Mouse (Mus musculus) midbrain, embryonic 11.5 days (tissue): ENCODE measurements at regions not wholly inside any gene's neighbourhood (a gene's known extent, or its start where the extent isn't known, plus 50 kb on each side); places are given as distances from the start of the nearest gene placed in this dataset.

Source experiments
- ATAC-seq: fragments of 200-750 bp; cut with Nextera tagmentation; 2 replicates; pipeline ENCODE4 v1.8.0; 2017; ENCODE audit warnings: moderate TSS enrichment, moderate library complexity; ENCODE audit not compliant: low FRiP score
- DNase-seq: peaks from one replicate; pipeline ENCODE4 v3.0.0; 2015; ENCODE audit warnings: low spot score; ENCODE audit errors: missing footprints
- H3K27ac ChIP-seq: fragments of 300-500 bp; sonication (generic); 2 replicates; pipeline ENCODE4 v1.5.1; 2014; ENCODE audit warnings: low read depth, low read length
- H3K27me3 ChIP-seq: fragments of 300-500 bp; sonication (generic); 2 replicates; pipeline ENCODE4 v1.6.1; 2014; ENCODE audit warnings: mild to moderate bottlenecking, low read length, moderate library complexity, mixed read lengths; ENCODE audit not compliant: control insufficient read depth, insufficient read depth
- H3K36me3 ChIP-seq: fragments of 300-500 bp; sonication (generic); 2 replicates; pipeline ENCODE4 v1.6.1; 2014; ENCODE audit warnings: mild to moderate bottlenecking, low read length, moderate library complexity, mixed read lengths; ENCODE audit not compliant: control insufficient read depth, insufficient read depth
- H3K4me1 ChIP-seq: fragments of 300-500 bp; sonication (generic); 2 replicates; pipeline ENCODE4 v1.6.1; 2014; ENCODE audit warnings: low read length; ENCODE audit not compliant: control insufficient read depth, insufficient read depth
- H3K4me2 ChIP-seq: fragments of 300-500 bp; sonication (generic); 2 replicates; pipeline ENCODE4 v1.6.1; 2014; ENCODE audit warnings: mild to moderate bottlenecking, moderate library complexity
- H3K4me3 ChIP-seq: fragments of 300-500 bp; sonication (generic); 2 replicates; pipeline ENCODE4 v1.5.1; 2014; ENCODE audit warnings: low read depth, low read length
- H3K9ac ChIP-seq: fragments of 300-500 bp; sonication (generic); 2 replicates; pipeline ENCODE4 v1.6.1; 2014; ENCODE audit warnings: low read length
- H3K9me3 ChIP-seq: fragments of 300-500 bp; sonication (generic); 2 replicates; pipeline ENCODE4 v1.6.1; 2016; ENCODE audit warnings: low read length; ENCODE audit not compliant: control insufficient read depth
- WGBS: fragments of 180-500 bp; shearing (Covaris S2); extraction: QIAGEN DNeasy Blood & Tissue Kit; methylation state at CpG from one replicate; pipeline ENCODE4 v1.1.7; 2014; 5-methylcytosine and 5-hydroxymethylcytosine counted together

GRCm38 (mm10) chr7:113688231-113688669 lies 77.5 kb upstream of the Spon1 start:
- Histone ChIP-seq H3K27me3 (no peaks in the 10 kb centered on the region), H3K36me3 (no peaks in the 10 kb centered on the region), H3K27ac (no peak overlapping the region), H3K9me3 (no peaks in the 10 kb centered on the region), H3K4me3 (no peak overlapping the region), H3K4me2 (no peak overlapping the region), H3K4me1 (no peaks in the 10 kb centered on the region; the same call in 1 of the 2 replicates), H3K9ac (no peak overlapping the region)
- 56% methylated on average over 8 of the region's 8 CpGs for WGBS
- ATAC-seq (peak; percentile 92), DNase-seq (no peak)

- ATAC-seq (no peak), DNase-seq (peak; percentile 83)
- H3K9ac ChIP-seq = no peak overlapping the region
- H3K4me2 ChIP-seq = no peak overlapping the region
- no peak overlapping the region for H3K27ac ChIP-seq
- no peak overlapping the region for H3K4me3 ChIP-seq
- H3K4me1 ChIP-seq = no peaks in the 10 kb centered on the region; the same call in 1 of the 2 replicates
- H3K9me3 ChIP-seq = no peaks in the 10 kb centered on the region
- WGBS = 84% methylated on average over 1 of the region's 1 CpGs
- no peaks in the 10 kb centered on the region for H3K27me3 ChIP-seq
- H3K36me3 ChIP-seq = no peaks in the 10 kb centered on the region
Observed at GRCm38 (mm10) chr7:113688717-113689116, 77.1 kb upstream of the Spon1 start.

- Histone ChIP-seq H3K4me2 (no peak overlapping the region), H3K36me3 (no peaks in the 10 kb centered on the region), H3K4me1 (no peaks in the 10 kb centered on the region; the same call in 1 of the 2 replicates), H3K9me3 (no peaks in the 10 kb centered on the region), H3K9ac (no peak overlapping the region), H3K27ac (no peak overlapping the region), H3K27me3 (no peaks in the 10 kb centered on the region), H3K4me3 (no peak overlapping the region)
- peak; percentile 72 for DNase-seq
- no peak for ATAC-seq
- 70% methylated on average over 2 of the region's 2 CpGs for WGBS
Observed at GRCm38 (mm10) chr7:113689131-113689530, 76.7 kb upstream of the Spon1 start.

GRCm38 (mm10) chr7:113691756-113692155 lies 74.0 kb upstream of the Spon1 start:
- Histone ChIP-seq H3K4me1 (no peaks in the 10 kb centered on the region; the same call in 1 of the 2 replicates), H3K36me3 (no peaks in the 10 kb centered on the region), H3K9ac (no peak overlapping the region), H3K4me3 (no peak overlapping the region), H3K9me3 (no peaks in the 10 kb centered on the region), H3K4me2 (no peak overlapping the region), H3K27ac (no peak overlapping the region), H3K27me3 (no peaks in the 10 kb centered on the region)
- WGBS = 55% methylated on average over 2 of the region's 2 CpGs
- ATAC-seq (no peak), DNase-seq (no peak)

- Histone ChIP-seq H3K4me2 (no peak overlapping the region), H3K4me1 (no peaks in the 10 kb centered on the region; the same call in 1 of the 2 replicates), H3K27ac (no peak overlapping the region), H3K36me3 (no peaks in the 10 kb centered on the region), H3K9ac (no peak overlapping the region), H3K4me3 (no peak overlapping the region), H3K9me3 (no peaks in the 10 kb centered on the region), H3K27me3 (no peaks in the 10 kb centered on the region)
- 55% methylated on average over 3 of the region's 3 CpGs for WGBS
- ATAC-seq (no peak), DNase-seq (no peak)
Observed at GRCm38 (mm10) chr7:113693526-113693925, 72.3 kb upstream of the Spon1 start.

GRCm38 (mm10) chr7:113694466-113694865 lies 71.3 kb upstream of the Spon1 start:
- ATAC-seq (no peak), DNase-seq (no peak)
- H3K4me3 ChIP-seq = no peak overlapping the region
- no peak overlapping the region for H3K27ac ChIP-seq
- H3K4me1 ChIP-seq = no peaks in the 10 kb centered on the region
- no peaks in the 10 kb centered on the region; the same call in 1 of the 2 replicates for H3K9me3 ChIP-seq
- H3K36me3 ChIP-seq = no peaks in the 10 kb centered on the region
- H3K9ac ChIP-seq = no peak overlapping the region
- no peaks in the 10 kb centered on the region for H3K27me3 ChIP-seq
- no peak overlapping the region for H3K4me2 ChIP-seq
- WGBS = 62% methylated on average over 5 of the region's 5 CpGs

- no peak overlapping the region for H3K4me2 ChIP-seq
- no peaks in the 10 kb centered on the region for H3K36me3 ChIP-seq
- H3K4me3 ChIP-seq = no peak overlapping the region
- no peaks in the 10 kb centered on the region for H3K4me1 ChIP-seq
- H3K9ac ChIP-seq = no peak overlapping the region
- ATAC-seq (no peak), DNase-seq (no peak)
- H3K27me3 ChIP-seq = no peaks in the 10 kb centered on the region
- no peak overlapping the region for H3K27ac ChIP-seq
- no peaks in the 10 kb centered on the region for H3K9me3 ChIP-seq
Observed at GRCm38 (mm10) chr7:113705929-113706328, 59.9 kb upstream of the Spon1 start.

GRCm38 (mm10) chr7:113707596-113707995 lies 58.2 kb upstream of the Spon1 start:
- WGBS = 82% methylated on average over 2 of the region's 2 CpGs
- Histone ChIP-seq H3K9me3 (no peaks in the 10 kb centered on the region), H3K36me3 (no peaks in the 10 kb centered on the region), H3K4me1 (no peaks in the 10 kb centered on the region), H3K9ac (no peak overlapping the region), H3K27me3 (no peaks in the 10 kb centered on the region), H3K4me3 (no peak overlapping the region), H3K27ac (no peak overlapping the region), H3K4me2 (no peak overlapping the region)
- ATAC-seq (no peak), DNase-seq (peak; percentile 21)

- H3K27me3 ChIP-seq = no peaks in the 10 kb centered on the region
- H3K4me2 ChIP-seq = no peak overlapping the region
- DNase-seq (no peak), ATAC-seq (no peak)
- H3K9ac ChIP-seq = no peak overlapping the region
- 89% methylated on average over 2 of the region's 2 CpGs for WGBS
- H3K9me3 ChIP-seq = no peaks in the 10 kb centered on the region
- no peaks in the 10 kb centered on the region for H3K4me1 ChIP-seq
- no peaks in the 10 kb centered on the region for H3K36me3 ChIP-seq
- H3K27ac ChIP-seq = no peak overlapping the region
- H3K4me3 ChIP-seq = no peak overlapping the region
Observed at GRCm38 (mm10) chr7:113710541-113711270, 55.1 kb upstream of the Spon1 start.
